Mouse (Mus musculus) urinary bladder, adult 18-20 months (tissue): ENCODE results near the gene Prrg4.
A peak's percentile ranks its signal among the peaks of the same experiment; 100 is the strongest.
"Not testable (repeated sequence)": the region's sequence is repeated elsewhere in the genome, so short reads cannot be mapped to it uniquely, and the experiment has no call there.

ENCODE experiments used
- DNase-seq, 2 experiments: peaks; one replicate each; pipeline ENCODE4 v3.0.0; 2022; ENCODE audit warnings: low spot score in 2 of 2, mixed read lengths in 2 of 2

The Prrg4 gene

DNA sequence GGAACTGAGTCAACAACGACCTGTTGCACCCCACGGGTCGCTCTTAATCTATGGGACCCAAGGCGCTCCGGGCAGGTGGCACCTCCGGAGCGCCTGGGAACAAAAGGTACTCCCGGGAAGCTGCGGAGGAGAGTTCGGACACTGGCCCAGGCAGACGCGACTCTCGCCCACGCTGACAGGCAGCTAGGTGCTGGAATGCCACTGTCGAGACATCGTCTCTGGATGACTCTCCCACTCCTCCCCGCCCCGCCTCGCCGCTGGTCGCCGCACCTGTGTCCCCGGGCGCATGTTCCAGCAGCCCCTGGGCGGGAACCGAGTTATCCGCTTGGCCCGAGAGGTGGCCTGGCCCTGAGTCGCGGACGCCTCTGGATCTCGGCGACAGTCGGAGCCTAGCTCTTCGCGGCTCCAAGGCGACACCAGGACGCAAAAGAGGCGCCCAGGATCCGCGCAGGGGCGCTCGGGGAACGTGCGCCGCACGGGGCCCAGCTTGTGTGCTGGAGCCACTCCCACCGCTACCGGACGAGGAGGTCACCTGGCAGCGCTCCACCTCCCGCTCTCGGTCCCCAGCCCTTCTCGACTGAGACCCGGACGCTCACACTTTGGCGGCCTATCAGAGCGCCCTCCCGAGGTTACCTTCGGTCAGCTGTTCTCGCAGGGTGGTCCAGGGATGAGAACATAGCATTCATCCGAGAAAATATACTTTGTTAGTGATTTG lies at the start of gene Prrg4:
Gene Prrg4 (minus strand): TSS at position 601 of the 715 bp plus-strand sequence.
- DNase-seq, result peak; percentile 71 to 74

DNA sequence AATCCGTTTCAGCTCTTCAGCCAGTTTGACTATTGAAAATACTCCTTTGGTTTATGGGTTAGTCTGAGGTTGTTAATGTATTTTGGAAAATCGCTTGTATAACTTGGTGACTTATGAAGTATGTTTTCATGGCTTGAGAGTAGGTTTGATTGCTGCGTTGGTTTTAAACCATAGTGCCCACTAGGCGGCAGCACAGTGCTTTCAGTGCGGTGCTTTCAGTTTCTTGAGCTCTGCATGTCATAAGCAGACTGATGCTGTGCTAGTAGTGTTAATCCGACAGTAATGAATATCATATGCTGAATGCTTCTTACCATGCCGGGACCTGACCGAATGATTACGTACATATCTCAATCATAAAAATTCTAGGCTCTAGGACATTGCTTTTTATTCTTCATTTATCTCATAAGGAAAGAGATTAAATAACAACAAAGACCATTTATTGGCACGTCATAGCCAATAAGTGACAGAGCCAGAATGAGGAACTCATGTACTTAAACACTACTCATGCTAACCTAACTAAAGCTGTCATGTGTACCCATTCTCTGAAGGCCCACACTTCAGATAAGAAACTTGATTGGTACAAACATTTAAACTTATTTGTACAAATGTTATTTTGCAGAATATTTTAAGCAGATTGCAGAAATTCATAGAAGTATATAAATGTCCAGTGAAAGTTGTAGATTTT lies 38.3 kb upstream of the Prrg4 start:
- DNase-seq, result peak; percentile 57 to 59

- DNase-seq, result not testable (repeated sequence)
Observed at GRCm38 (mm10) chr2:104887331-104887730, 37.7 kb upstream of the Prrg4 start.

DNA sequence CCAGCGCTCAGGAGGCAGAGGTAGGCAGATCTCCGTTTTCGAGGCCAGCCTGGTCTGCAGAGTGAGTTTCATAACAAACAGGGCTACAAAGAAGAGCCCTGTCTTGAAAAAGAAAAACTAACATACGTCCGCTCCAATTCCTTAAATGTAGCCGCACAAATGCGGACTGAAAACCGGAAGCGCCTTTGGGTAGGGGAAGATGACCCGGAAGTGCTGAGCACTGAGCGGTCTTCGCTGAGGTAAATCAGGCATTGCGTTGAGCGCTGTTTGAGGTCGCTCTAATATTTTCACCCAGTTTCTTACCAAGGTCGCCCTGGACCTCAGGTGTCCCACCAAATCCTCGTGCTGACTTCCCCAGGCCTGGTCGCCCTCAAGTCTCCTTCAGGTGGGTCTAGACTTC lies 36.4 kb upstream of the Prrg4 start:
- DNase-seq, result no peak

GRCm38 (mm10) chr2:104878794-104879193 lies 29.1 kb upstream of the Prrg4 start:
- DNase-seq, result no peak

- no peak for DNase-seq
Observed at GRCm38 (mm10) chr2:104869101-104869500, 19.4 kb upstream of the Prrg4 start.

GRCm38 (mm10) chr2:104867282-104867855 lies 17.7 kb upstream of the Prrg4 start, which contains the start of gene Ccdc73:
Ccdc73 (plus strand) TSS chr2:104867805.
- no peak for DNase-seq

DNA sequence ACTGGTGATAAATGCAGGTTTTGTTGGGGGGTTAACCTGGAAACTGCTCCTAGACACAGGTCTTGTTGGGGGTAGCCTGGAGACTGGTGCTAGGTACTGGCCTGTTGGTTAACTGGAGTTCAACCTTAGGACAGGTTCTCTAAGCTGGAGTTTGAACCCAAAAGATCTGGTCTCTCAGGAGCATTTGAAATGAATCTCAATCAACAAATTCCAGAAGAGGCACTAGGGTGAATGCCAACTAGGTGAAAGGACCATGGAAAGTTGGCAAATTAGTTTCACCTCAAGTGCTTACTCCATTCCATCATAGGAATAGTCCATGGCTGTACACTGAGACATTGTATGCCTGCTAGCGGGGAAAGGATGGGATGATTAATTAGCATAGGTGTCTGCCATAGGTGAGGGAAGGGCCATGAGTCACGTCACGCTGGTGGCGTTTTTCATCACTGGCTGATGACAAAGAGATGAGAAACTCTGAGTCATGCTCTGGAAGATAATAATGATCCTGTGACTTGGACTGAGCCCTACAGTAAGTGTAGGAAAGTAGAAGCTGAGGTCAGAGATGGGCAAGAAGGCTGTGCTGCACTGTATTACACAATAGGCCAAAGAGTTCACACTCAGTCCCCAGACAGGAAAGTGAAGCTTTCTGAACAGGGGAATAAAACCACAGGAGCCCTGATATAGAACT lies 14.6 kb upstream of the Prrg4 start:
- no peak for DNase-seq

DNA sequence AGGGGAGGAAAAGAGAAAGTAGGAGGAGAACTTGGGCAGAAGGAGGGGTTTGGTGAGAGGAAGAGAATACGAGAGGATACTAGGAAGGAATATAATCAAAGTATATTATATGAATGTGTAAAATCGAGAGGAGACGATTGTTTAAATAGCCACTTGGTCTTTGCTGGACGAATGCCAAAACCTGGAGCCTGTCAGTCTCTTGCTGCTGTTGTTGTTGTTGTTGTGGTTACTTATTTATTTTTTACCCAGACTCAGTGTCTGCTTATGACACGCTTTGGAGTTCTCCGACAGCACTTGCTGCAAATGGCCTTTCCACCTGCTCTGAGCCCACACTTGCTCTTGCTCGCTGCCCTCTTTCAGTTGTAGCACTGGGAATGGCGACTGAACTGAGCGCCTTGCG lies 10.8 kb upstream of the Prrg4 start:
- DNase-seq, result no peak

DNA sequence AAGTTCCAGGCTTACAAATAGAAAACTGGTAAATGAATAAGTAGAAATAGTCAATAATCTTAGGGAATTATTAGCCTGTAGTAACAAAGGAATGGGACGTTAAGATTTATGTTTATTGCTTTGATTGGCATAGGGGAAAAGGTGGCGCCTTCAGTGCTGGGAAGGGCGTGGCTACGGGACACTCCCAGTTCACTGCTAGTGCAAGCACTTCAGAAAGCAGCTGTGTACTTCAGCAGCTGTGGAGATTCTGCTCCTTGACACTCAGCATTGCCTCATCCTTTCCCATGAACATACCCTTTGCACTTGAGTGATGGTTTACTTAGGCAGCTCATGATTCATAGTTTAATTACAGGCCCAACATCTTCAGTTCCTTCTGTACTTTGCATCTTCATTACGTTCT lies 9.4 kb upstream of the Prrg4 start:
- DNase-seq, result no peak

- DNase-seq, result not testable (repeated sequence)
Observed at GRCm38 (mm10) chr2:104858083-104858482, 8.4 kb upstream of the Prrg4 start.

GRCm38 (mm10) chr2:104856218-104856617 lies 6.5 kb upstream of the Prrg4 start:
- no peak for DNase-seq

GRCm38 (mm10) chr2:104855732-104856131 lies 6.1 kb upstream of the Prrg4 start:
- DNase-seq, result no peak

GRCm38 (mm10) chr2:104854836-104855235 lies 5.2 kb upstream of the Prrg4 start:
- no peak for DNase-seq

GRCm38 (mm10) chr2:104852546-104852945 lies 2.9 kb upstream of the Prrg4 start:
- DNase-seq, result no peak

DNA sequence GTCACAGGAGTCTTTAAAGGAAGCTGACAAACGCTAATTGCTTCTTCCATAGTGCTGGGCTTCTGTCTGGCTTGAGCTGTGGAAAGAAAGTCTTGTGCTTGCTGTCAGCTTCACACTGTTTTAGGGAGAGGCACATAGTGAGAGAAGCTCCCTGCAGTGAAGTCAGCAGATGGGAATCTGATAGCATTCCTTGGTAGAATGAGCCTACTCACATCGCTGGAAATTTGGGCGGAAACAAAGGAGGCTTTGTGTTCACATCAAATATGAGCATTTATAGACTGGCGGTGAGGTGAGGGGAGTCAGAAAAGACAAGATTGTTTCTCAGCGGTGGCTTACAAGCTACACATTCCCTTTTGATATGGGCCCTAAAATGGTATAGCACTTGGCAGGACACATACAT lies 2.0 kb upstream of the Prrg4 start:
- no peak for DNase-seq

- no peak for DNase-seq
Observed at GRCm38 (mm10) chr2:104849991-104850359, 299 bp upstream of the Prrg4 start.

DNA sequence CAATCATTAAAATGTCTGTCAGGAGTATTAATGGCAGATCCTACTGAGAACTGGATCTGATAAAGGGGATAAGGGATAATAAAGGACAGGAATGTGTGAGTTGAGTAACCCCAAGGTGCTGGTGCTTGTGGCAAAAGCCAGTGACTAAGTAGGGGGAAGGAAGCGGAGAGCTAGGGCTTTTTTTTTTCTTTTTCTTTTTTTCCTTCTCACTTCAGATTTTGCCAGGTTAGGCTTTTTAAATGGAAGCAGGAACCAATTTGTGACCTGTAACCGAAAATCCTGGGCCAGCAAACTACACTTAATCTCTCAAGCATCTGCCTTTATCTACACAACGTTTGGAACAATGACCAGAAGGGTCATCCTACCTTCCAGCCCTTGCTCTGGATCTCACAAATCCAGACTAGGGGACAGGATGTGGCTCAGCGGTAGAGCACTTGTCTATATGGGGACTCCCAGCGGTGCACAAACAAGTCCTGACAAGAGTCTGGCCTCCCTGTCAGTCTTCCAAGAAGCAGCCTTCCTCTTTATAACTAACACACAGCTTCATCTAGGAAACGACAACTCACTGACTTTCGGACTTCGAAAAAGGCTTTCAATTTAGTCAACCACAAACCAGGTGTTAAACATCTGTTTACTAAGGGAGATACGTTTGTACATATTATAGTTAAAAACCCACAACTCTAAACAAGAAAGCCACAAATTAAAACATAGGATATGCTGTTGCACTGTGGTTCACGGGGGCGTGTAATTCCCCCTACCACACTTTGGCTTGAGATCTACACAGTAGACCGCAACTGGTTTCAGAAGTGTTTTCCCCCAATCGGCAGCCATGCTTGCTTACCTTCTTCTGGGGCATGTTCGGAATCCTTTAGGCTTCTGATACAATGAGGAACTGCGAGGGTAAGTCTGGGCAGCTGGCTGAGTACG lies 1.2 kb downstream of the Prrg4 start:
- peak in 1 of 2 experiments; percentile 21 for DNase-seq

DNA sequence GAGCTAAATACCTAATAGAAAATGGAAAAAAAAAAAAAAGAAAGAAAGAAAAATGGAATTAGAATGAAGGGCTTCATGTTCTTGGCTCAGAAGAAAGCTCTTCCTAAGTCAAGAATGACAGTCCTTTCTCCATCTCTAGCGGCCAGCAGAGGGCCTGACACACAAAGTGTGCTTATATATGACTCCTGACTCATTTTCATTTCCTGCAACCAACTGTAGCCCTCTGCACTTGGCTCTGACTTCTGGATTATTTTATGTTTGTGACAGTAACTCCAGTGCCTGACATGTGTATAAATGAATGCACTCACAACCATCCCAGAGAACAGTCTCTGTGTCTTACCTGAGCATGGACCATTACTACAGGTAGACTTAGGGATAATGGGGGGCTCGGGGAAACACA lies 2.0 kb downstream of the Prrg4 start:
- no peak for DNase-seq

GRCm38 (mm10) chr2:104846638-104847414 lies 2.9 kb downstream of the Prrg4 start:
- no peak for DNase-seq
